Comparison of ENCODE assay signal across 21 mouse cellular contexts in the genomic region with DNA sequence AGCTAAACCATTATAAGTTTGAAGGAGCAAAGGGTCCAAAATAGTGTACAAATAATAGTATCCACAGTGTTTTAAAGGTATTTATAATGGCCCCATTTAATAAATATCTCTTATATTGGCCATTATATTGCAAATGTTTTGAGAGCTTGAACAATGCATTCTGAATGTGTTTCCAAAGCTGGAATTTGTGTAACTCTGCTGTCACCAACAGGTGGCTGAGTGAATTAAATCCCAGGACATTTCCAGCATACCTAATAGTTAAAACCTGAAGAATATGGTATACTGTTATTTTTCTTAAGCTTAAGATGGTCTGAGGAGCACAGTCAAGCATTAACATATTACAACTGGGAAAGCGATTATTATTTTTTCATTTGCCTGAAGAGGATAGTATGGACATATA.
DNase-seq lines count a peak whose midpoint lies in the region; ATAC-seq and TF ChIP-seq lines count a peak whose summit lies in the region.
"Had no signal": no experiment of that assay in that cellular context is flagged by ENCODE, and none has a peak within 500 bp of the region (broad histone marks: within the 10 kb centered on the region; RNA-seq: fewer than 3 reads in every experiment).

No protein-coding gene starts in this region.

- TF ChIP-seq CTCF in hindbrain, postnatal 0 days (IDR thresholded peaks at IDR 0.05; ENCODE audit: low read depth) = peak; percentile 57
- TF ChIP-seq CTCF in CH12.LX (conservative IDR thresholded peaks at IDR 0.05 in 1 of 2, IDR thresholded peaks at IDR 0.05 in 1 of 2; ENCODE audit: low read depth in 2 of 2, low read length in 2 of 2) = peak in 1 of 2 experiments; percentile 44; a peak in 2 of 4 replicates

- WGBS in hindbrain, postnatal 0 days = 98% methylated on average over 1 of the region's 1 CpGs
- 89% methylated on average over 1 of the region's 1 CpGs for WGBS in hindbrain, embryonic 10.5 days

- H3K36me3 ChIP-seq in hindbrain, postnatal 0 days (ENCODE audit: insufficient read depth, low read length) = no peaks in the 10 kb centered on the region
- H3K36me3 ChIP-seq in hindbrain, embryonic 10.5 days = no peaks in the 10 kb centered on the region
- H3K36me3 ChIP-seq in CH12.LX (replicated peaks in 1 of 2; ENCODE audit: control insufficient read depth in 1 of 2, insufficient read depth in 1 of 2, low read length in 1 of 2) = no peaks in the 10 kb centered on the region
- H3K36me3 ChIP-seq: embryonic facial prominence, embryonic 10.5 days; limb, embryonic 15.5 days; midbrain, embryonic 10.5 days had no signal

- dilution Hi-C loops in CH12.LX (cut with MboI; ENCODE audit: extremely low pct_ligation_motif_present, extremely low pct_unique_long_range_greater_than_20kb, low sequenced_read_pairs) = no loop called here

- no peak for ATAC-seq in hindbrain, postnatal 0 days
- ATAC-seq: hindbrain, embryonic 16.5 days had no signal

- no peaks in the 10 kb centered on the region for H3K27me3 ChIP-seq in hindbrain, postnatal 0 days (ENCODE audit: insufficient read depth, low read length)
- H3K27me3 ChIP-seq in hindbrain, embryonic 10.5 days (ENCODE audit: insufficient read depth, poor library complexity, severe bottlenecking) = no peaks in the 10 kb centered on the region
- H3K27me3 ChIP-seq in CH12.LX (replicated peaks) = no peaks in the 10 kb centered on the region
- H3K27me3 ChIP-seq: limb, embryonic 15.5 days had no signal

- no peaks in the 10 kb centered on the region for H3K79me2 ChIP-seq in CH12.LX (replicated peaks; ENCODE audit: control insufficient read depth, extremely low read depth, insufficient read depth, poor library complexity, severe bottlenecking)

- in situ Hi-C loops in CH12.LX (cut with MboI; ENCODE audit: low pct_ligation_motif_present, low pct_unique_long_range_greater_than_20kb, low sequenced_read_pairs) = no loop called here

- no peak overlapping the region for H3K4me3 ChIP-seq in hindbrain, postnatal 0 days (ENCODE audit: low read length)
- H3K4me3 ChIP-seq in hindbrain, embryonic 10.5 days = no peak overlapping the region
- no peak overlapping the region for H3K4me3 ChIP-seq in CH12.LX (replicated peaks in 1 of 3; ENCODE audit: low read depth in 2 of 3, low read length in 2 of 3, poor library complexity in 1 of 3)
- H3K4me3 ChIP-seq: embryonic facial prominence, embryonic 10.5 days; limb, embryonic 15.5 days; midbrain, embryonic 10.5 days had no signal

- intact Hi-C loops in left cerebral cortex, postnatal 14 days (cut with DNase I) = no loop called here
- intact Hi-C loops in left cerebral cortex, postnatal 4 days (cut with DNase I) = no loop called here

- TF ChIP-seq POLR2A in CH12.LX (IDR thresholded peaks at IDR 0.05; ENCODE audit: low read depth, low read length) = no peak

- no peak for TF ChIP-seq EP300 in CH12.LX (IDR thresholded peaks at IDR 0.05; ENCODE audit: low read length)

- H3K9ac ChIP-seq in hindbrain, postnatal 0 days (replicated peaks; ENCODE audit: low read length) = no peak overlapping the region
- no peak overlapping the region for H3K9ac ChIP-seq in CH12.LX (ENCODE audit: insufficient read depth, low read depth)
- H3K9ac ChIP-seq: limb, embryonic 15.5 days; liver, embryonic 14.5 days had no signal

- H3K9me3 ChIP-seq in hindbrain, postnatal 0 days (ENCODE audit: low read length) = no peaks in the 10 kb centered on the region
- no peaks in the 10 kb centered on the region for H3K9me3 ChIP-seq in hindbrain, embryonic 10.5 days
- H3K9me3 ChIP-seq in CH12.LX (replicated peaks; ENCODE audit: low read length) = no peaks in the 10 kb centered on the region
- H3K9me3 ChIP-seq: embryonic facial prominence, embryonic 10.5 days; limb, embryonic 15.5 days; midbrain, embryonic 10.5 days had no signal

- H3K4me2 ChIP-seq in hindbrain, postnatal 0 days (ENCODE audit: low read depth, low read length) = no peak overlapping the region
- no peak overlapping the region for H3K4me2 ChIP-seq in CH12.LX (ENCODE audit: insufficient read depth, low read depth, poor library complexity, severe bottlenecking)
- H3K4me2 ChIP-seq: limb, embryonic 15.5 days had no signal

- TF ChIP-seq RAD21 in CH12.LX (IDR thresholded peaks at IDR 0.05; ENCODE audit: low read depth, low read length) = peak; percentile 44

- peak; percentile 58 for DNase-seq in hindbrain, postnatal 0 days (ENCODE audit: low spot score)
- no peak for DNase-seq in hindbrain, embryonic 10.5 days (ENCODE audit: low spot score)
- DNase-seq in left cerebral cortex, postnatal 14 days (ENCODE audit: low spot score in 2 of 2) = peak; percentile 4 to 7
- DNase-seq in left cerebral cortex, postnatal 4 days = no peak
- DNase-seq in CH12.LX (ENCODE audit: extremely low read depth) = no peak
- DNase-seq in Muller cell, postnatal 12 days (ENCODE audit: inconsistent ontology term) = peak; percentile 11
- no peak for DNase-seq in testis, postnatal 10 days (ENCODE audit: low spot score)
- DNase-seq: adrenal gland, postnatal 10 days; B cell, adult 2 months; cerebellum, adult 9-10 months; gastrocnemius, postnatal 36 days; kidney, adult 11 months; kidney, postnatal 10 days; layer of hippocampus, postnatal 36 days; right cerebral cortex, postnatal 25 days; thymus, adult 2 months had no signal

- no peak overlapping the region for H3K27ac ChIP-seq in hindbrain, postnatal 0 days
- no peak overlapping the region for H3K27ac ChIP-seq in hindbrain, embryonic 10.5 days
- no peak overlapping the region for H3K27ac ChIP-seq in CH12.LX (ENCODE audit: insufficient read depth, low read depth)
- H3K27ac ChIP-seq: embryonic facial prominence, embryonic 10.5 days; limb, embryonic 15.5 days; liver, embryonic 14.5 days; midbrain, embryonic 10.5 days had no signal

- no peaks in the 10 kb centered on the region for H3K4me1 ChIP-seq in hindbrain, postnatal 0 days (ENCODE audit: insufficient read depth, low read length)
- H3K4me1 ChIP-seq in hindbrain, embryonic 10.5 days (replicated peaks) = no peaks in the 10 kb centered on the region
- H3K4me1 ChIP-seq in CH12.LX (ENCODE audit: control insufficient read depth in 1 of 2, insufficient read depth in 2 of 2) = no peaks in the 10 kb centered on the region
- H3K4me1 ChIP-seq: embryonic facial prominence, embryonic 10.5 days; limb, embryonic 15.5 days; midbrain, embryonic 10.5 days had no signal

TF ChIP-seq in CH12.LX, 34 proteins besides CTCF, POLR2A, EP300 and RAD21:
- TF ChIP-seq MXI1 (IDR thresholded peaks at IDR 0.05; ENCODE audit: low read depth, low read length) = no peak
- TF ChIP-seq SMC3 (IDR thresholded peaks at IDR 0.05; ENCODE audit: low read depth, low read length) = peak; percentile 26; the same call in 1 of the 2 replicates
- no peak for TF ChIP-seq E2F4 (IDR thresholded peaks at IDR 0.05; ENCODE audit: insufficient replicate concordance, low read depth, low read length)
TF ChIP-seq in CH12.LX: peak in this region for 1.

Comparison
In these comparisons a context has a peak if more than half of its experiments do, and no peak if none do; other contexts are left out.
1. DNase-seq: peak in hindbrain, postnatal 0 days (single experiment), left cerebral cortex, postnatal 14 days (2 of 2) and Muller cell, postnatal 12 days (single experiment); none in hindbrain, embryonic 10.5 days (single experiment), left cerebral cortex, postnatal 4 days (single experiment), CH12.LX (single experiment) and testis, postnatal 10 days (single experiment).